Mouse (Mus musculus) megakaryocyte, embryonic 14.5 days (primary cell): ENCODE data around the gene Cdv3. TPM values are rescaled to one million over a fixed set of nuclear protein-coding genes. Genes with fewer than 3 reads are reported as not detected.

Experiments used
- H3K27me3 ChIP-seq: replicated peaks from 2 replicates; pipeline ENCODE3; 2012; ENCODE audit warnings: inconsistent platforms
- H3K36me3 ChIP-seq: replicated peaks from 2 replicates; pipeline ENCODE3; 2012; ENCODE audit warnings: low read length, inconsistent platforms, mixed read lengths
- H3K4me1 ChIP-seq: 2 replicates; pipeline ENCODE4 v1.6.1; 2012; ENCODE audit warnings: inconsistent platforms
- H3K4me3 ChIP-seq: replicated peaks from 2 replicates; pipeline ENCODE3; 2012; ENCODE audit warnings: moderate library complexity, mild to moderate bottlenecking, inconsistent platforms
- H3K9me3 ChIP-seq: 2 replicates; pipeline ENCODE4 v1.6.1; 2012; ENCODE audit warnings: inconsistent platforms
- FLI1 ChIP-seq: IDR thresholded peaks from 2 replicates; pipeline ENCODE4 v1.6.1; 2012; ENCODE audit warnings: low read length, inconsistent platforms, mixed read lengths
- GATA1 ChIP-seq: IDR thresholded peaks from 3 replicates; pipeline ENCODE4 v1.6.1; 2012; ENCODE audit warnings: mixed read lengths, low read length, inconsistent platforms, borderline replicate concordance
- polyA plus RNA-seq: library from polyadenylated mRNA; stranded (reverse); fragments of >175 nt; gene quantifications from 2 replicates; pipeline ENCODE4 v1.2.3, GENCODE M21; 2012; ENCODE audit warnings: low replicate concordance; ENCODE audit not compliant: insufficient read depth

The Cdv3 gene
- polyA plus RNA-seq, 1 experiment: 71.9 TPM

DNA sequence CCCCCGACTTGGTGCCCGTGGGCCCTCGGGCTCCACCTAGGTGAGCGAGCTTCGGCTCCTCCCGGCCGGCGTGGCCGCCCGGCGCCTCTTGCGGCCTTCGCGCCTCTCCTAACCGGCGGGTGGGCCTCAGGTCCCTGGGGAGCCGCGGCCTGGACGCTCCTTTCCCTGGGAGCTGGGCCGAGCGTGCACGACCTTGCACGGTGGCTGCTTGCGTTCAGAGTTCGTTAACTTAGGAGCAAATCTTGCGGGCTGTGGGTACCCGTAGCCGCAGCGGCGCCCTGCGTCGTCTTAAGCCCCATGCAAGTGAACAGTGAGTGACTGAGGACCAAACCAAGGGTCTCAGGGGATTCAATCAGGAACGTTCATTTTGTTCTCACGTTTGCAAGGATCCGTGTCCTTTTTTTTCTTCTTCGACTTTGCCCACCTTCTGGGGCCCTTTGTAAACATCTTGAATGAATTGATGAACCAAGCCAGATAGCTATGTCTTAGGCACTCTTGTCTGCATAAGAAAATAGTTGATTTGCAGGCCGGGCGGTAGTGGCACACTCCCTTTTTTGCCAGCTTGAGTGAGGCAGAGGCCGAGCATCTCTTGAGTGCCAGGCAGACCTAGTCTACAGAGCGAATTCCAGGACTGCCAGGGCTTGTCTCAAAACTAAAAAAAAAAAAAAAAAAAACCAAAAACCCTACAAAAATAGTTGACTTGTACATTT is 60.2 kb downstream of the Cdv3 start:
- peak overlapping the region; percentile 97 for H3K4me3 ChIP-seq
- peaks cover 18% of the 10 kb centered on the region for H3K4me1 ChIP-seq
- peaks cover 36% of the 10 kb centered on the region for H3K36me3 ChIP-seq
- H3K27me3 ChIP-seq: peaks cover 2% of the 10 kb centered on the region
- TF ChIP-seq GATA1 (no peak), FLI1 (no peak)
- H3K9me3 ChIP-seq: no peaks in the 10 kb centered on the region

DNA sequence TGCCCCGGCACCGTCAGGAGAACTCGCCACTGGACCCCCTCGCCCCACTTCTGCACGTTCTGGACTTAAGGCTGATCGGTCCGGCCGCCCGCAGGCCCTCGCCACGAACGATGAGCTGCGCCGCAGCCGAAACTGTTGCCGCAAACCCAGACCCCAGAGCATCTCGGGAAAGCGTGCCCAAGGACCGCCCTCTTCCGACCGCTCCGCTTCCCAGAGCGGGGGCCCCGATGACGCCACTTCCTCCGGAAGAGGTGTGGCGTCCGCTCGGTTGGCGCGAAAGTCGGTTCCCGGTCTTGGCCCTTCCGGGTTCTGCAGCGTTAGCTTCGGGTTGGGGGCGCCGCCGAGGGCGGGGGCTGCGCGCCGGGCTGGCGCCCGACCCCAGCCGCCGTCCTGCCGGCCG is 60.7 kb downstream of the Cdv3 start, which contains the start of the genes 1300017J02Rik and Topbp1:
1300017J02Rik (minus strand) TSS at position 156 of the 400 bp plus-strand sequence.
Topbp1 (plus strand) TSS at position 289 of the 400 bp plus-strand sequence.
- peaks cover 18% of the 10 kb centered on the region for H3K4me1 ChIP-seq
- peaks cover 2% of the 10 kb centered on the region for H3K27me3 ChIP-seq
- peak within 1 kb of the TSS; percentile 97 for H3K4me3 ChIP-seq
- H3K9me3 ChIP-seq: no peaks in the 10 kb centered on the region
- peaks cover 30% of the 10 kb centered on the region for H3K36me3 ChIP-seq
- TF ChIP-seq FLI1: peak; percentile 97
- TF ChIP-seq GATA1: no peak

Other genes with a start within 250 kb of the Cdv3 start
- 22.2 and 55.1 TPM in 2 replicates for gene Srprb, start 163.7 kb downstream of the Cdv3 start, polyA plus RNA-seq
- gene Gm20425, start 135.5 kb downstream of the Cdv3 start, polyA plus RNA-seq: not detected in 2 replicates
- gene Trf, start 135.4 kb downstream of the Cdv3 start, polyA plus RNA-seq: 7.8 and 56.8 TPM in 2 replicates
- gene 1300017J02Rik, start 60.8 kb downstream of the Cdv3 start, polyA plus RNA-seq: not detected in 2 replicates
- gene Topbp1, start 60.6 kb downstream of the Cdv3 start, polyA plus RNA-seq: 8.6 and 13.7 TPM in 2 replicates
- 0.95 TPM in 1 of 2 replicates, not detected in the other for gene Bfsp2, start 114.6 kb upstream of the Cdv3 start, polyA plus RNA-seq